Comparison of ENCODE assay signal across 9 mouse cellular contexts in genomic region chr7:116286173-116286572, GRCm38 (mm10). TPM values are rescaled to one million over a fixed set of nuclear protein-coding genes. Genes with fewer than 3 reads are reported as not detected.
A peak's percentile ranks its signal among the peaks of the same experiment; 100 is the strongest.
DNase-seq lines count a peak whose midpoint lies in the region; ATAC-seq and TF ChIP-seq lines count a peak whose summit lies in the region.
"Had no signal": no experiment of that assay in that cellular context is flagged by ENCODE, and none has a peak within 500 bp of the region (broad histone marks: within the 10 kb centered on the region; RNA-seq: fewer than 3 reads in every experiment).

No protein-coding gene starts in this region.

- peak overlapping the region; percentile 28 for H3K4me3 ChIP-seq in erythroblast, embryonic 14.5 days (replicated peaks)
- no peak overlapping the region for H3K4me3 ChIP-seq in heart, adult 2 months
- no peak overlapping the region for H3K4me3 ChIP-seq in lung, embryonic 16.5 days (ENCODE audit: low read length)
- H3K4me3 ChIP-seq: embryonic facial prominence, embryonic 15.5 days had no signal

- ATAC-seq in erythroblast, adult 5-6 weeks (replicated peaks; ENCODE audit: low FRiP score, poor library complexity, severe bottlenecking) = no peak
- peak; percentile 41; the same call in 1 of the 2 replicates for ATAC-seq in lung, embryonic 16.5 days (ENCODE audit: low read depth)

- TF ChIP-seq CTCF in heart, adult 2 months (IDR thresholded peaks at IDR 0.05) = no peak

- no peak overlapping the region for H3K4me2 ChIP-seq in lung, embryonic 16.5 days (ENCODE audit: low read depth, low read length)
- H3K4me2 ChIP-seq: embryonic facial prominence, embryonic 15.5 days had no signal

- H3K79me2 ChIP-seq in heart, adult 2 months (replicated peaks; ENCODE audit: control insufficient read depth, insufficient read depth, low read length) = no peaks in the 10 kb centered on the region

- peak; percentile 54 to 68 for DNase-seq in heart, adult 2 months
- peak; percentile 86 for DNase-seq in kidney, adult 9 months
- DNase-seq in T-cell, adult 2 months (ENCODE audit: low spot score) = no peak
- DNase-seq in layer of hippocampus, postnatal 36 days = no peak
- DNase-seq in natural killer cell, adult 2 months (ENCODE audit: low spot score in 2 of 2) = no peak

- no peak overlapping the region for H3K27ac ChIP-seq in heart, adult 2 months
- H3K27ac ChIP-seq in lung, embryonic 16.5 days (ENCODE audit: low read length) = peak overlapping the region; percentile 47; the same call in 1 of the 2 replicates

- 45% methylated on average over 12 of the region's 12 CpGs for WGBS in heart, adult 2 months
- WGBS in lung, embryonic 16.5 days = 53% methylated on average over 12 of the region's 12 CpGs

- no peaks in the 10 kb centered on the region for H3K9me3 ChIP-seq in erythroblast, embryonic 14.5 days (ENCODE audit: control insufficient read depth, low read length)
- H3K9me3 ChIP-seq in lung, embryonic 16.5 days (ENCODE audit: control insufficient read depth, low read length) = no peaks in the 10 kb centered on the region
- H3K9me3 ChIP-seq: embryonic facial prominence, embryonic 15.5 days had no signal

- no peak overlapping the region for H3K9ac ChIP-seq in heart, adult 2 months (ENCODE audit: low read depth, low read length)
- H3K9ac ChIP-seq in lung, embryonic 16.5 days (ENCODE audit: low read length) = no peak overlapping the region
- H3K9ac ChIP-seq: embryonic facial prominence, embryonic 15.5 days had no signal

- 0 out of 2 replicates have a peak, but pooled peaks have one; percentile 53 for TF ChIP-seq EP300 in heart, adult 2 months (IDR thresholded peaks at IDR 0.05; ENCODE audit: insufficient read depth, low read depth, low read length)

- H3K36me3 ChIP-seq in erythroblast, embryonic 14.5 days (ENCODE audit: control insufficient read depth) = no peaks in the 10 kb centered on the region
- H3K36me3 ChIP-seq in heart, adult 2 months (ENCODE audit: control insufficient read depth, insufficient read depth, low read length) = no peaks in the 10 kb centered on the region
- no peaks in the 10 kb centered on the region for H3K36me3 ChIP-seq in lung, embryonic 16.5 days (ENCODE audit: control insufficient read depth, insufficient read depth, low read length)
- H3K36me3 ChIP-seq: embryonic facial prominence, embryonic 15.5 days had no signal

- no peak for TF ChIP-seq POLR2A in heart, adult 2 months (IDR thresholded peaks at IDR 0.05; ENCODE audit: insufficient read depth, low read depth, low read length)

- intact Hi-C loops in heart, adult 2 months (cut with DNase I) = no loop called here

- peaks cover 48% of the 10 kb centered on the region for H3K4me1 ChIP-seq in erythroblast, embryonic 14.5 days (ENCODE audit: control insufficient read depth)
- H3K4me1 ChIP-seq in heart, adult 2 months (ENCODE audit: control insufficient read depth, insufficient read depth, low read length) = 0 out of 2 replicates have a peak, but pooled peaks cover 2% of the 10 kb centered on the region
- H3K4me1 ChIP-seq in lung, embryonic 16.5 days (replicated peaks; ENCODE audit: control insufficient read depth, insufficient read depth, low read length) = peaks cover 38% of the 10 kb centered on the region

- H3K27me3 ChIP-seq in erythroblast, embryonic 14.5 days (ENCODE audit: control insufficient read depth) = no peaks in the 10 kb centered on the region
- no peaks in the 10 kb centered on the region for H3K27me3 ChIP-seq in heart, adult 2 months (ENCODE audit: control insufficient read depth, insufficient read depth, low read length)
- H3K27me3 ChIP-seq in lung, embryonic 16.5 days (ENCODE audit: control insufficient read depth, insufficient read depth, low read depth, low read length) = no peaks in the 10 kb centered on the region
- H3K27me3 ChIP-seq: embryonic facial prominence, embryonic 15.5 days had no signal

RNA-seq across cellular contexts. Expression of gene Plekha7, which starts 22.0 kb away (rescaled TPM):
- 0.13 and 0.19 TPM in 2 replicates for polyA plus RNA-seq in erythroblast, embryonic 14.5 days (2012)
- total RNA-seq in erythroblast, adult 5-6 weeks (2015; ENCODE audit: low replicate concordance) = 2.1 TPM in 1 of 2 replicates, not detected in the other
- 0.17 TPM in 1 of 2 replicates, not detected in the other for total RNA-seq in erythroblast, adult 5-6 weeks (2017; ENCODE audit: low replicate concordance)
- 1 to 10 TPM; 4.5 to 6.3 TPM for total RNA-seq in heart, adult 2 months (2021)
- polyA plus RNA-seq in heart, adult 2 months (2012; rRNA removed) = 13.7 and 19.3 TPM in 2 replicates
- 10.9 and 14.0 TPM in 2 replicates for polyA plus RNA-seq in lung, embryonic 16.5 days (2015; fragmentation: Nextera tagmentation; extraction: Ambion mirVana)
- 10 to 100 TPM; 16.3 to 20.5 TPM for total RNA-seq in layer of hippocampus, postnatal 36 days (2021)

RNA-seq across cellular contexts. Expression of gene Rps13, which starts 47.8 kb away (rescaled TPM):
- 423 and 489 TPM in 2 replicates for polyA plus RNA-seq in erythroblast, embryonic 14.5 days (2012)
- 414 and 431 TPM in 2 replicates for total RNA-seq in erythroblast, adult 5-6 weeks (2015; ENCODE audit: low replicate concordance)
- total RNA-seq in erythroblast, adult 5-6 weeks (2017; ENCODE audit: low replicate concordance) = 293 and 496 TPM in 2 replicates
- 100 to 1,000 TPM; 328 to 384 TPM for total RNA-seq in heart, adult 2 months (2021)
- polyA plus RNA-seq in heart, adult 2 months (2012; rRNA removed) = 110 and 146 TPM in 2 replicates
- polyA plus RNA-seq in lung, embryonic 16.5 days (2015; fragmentation: Nextera tagmentation; extraction: Ambion mirVana) = 711 and 717 TPM in 2 replicates
- 100 to 1,000 TPM; 223 to 244 TPM for total RNA-seq in layer of hippocampus, postnatal 36 days (2021)

Comparison
In these comparisons a context has a peak if more than half of its experiments do, and no peak if none do; other contexts are left out.
1. DNase-seq: peak in heart, adult 2 months (2 of 2) and kidney, adult 9 months (single experiment); none in T-cell, adult 2 months (single experiment), layer of hippocampus, postnatal 36 days (0 of 2) and natural killer cell, adult 2 months (0 of 2).